Mouse (Mus musculus): ENCODE measurements around the gene Dot1l. TPM values are rescaled to one million over a fixed set of nuclear protein-coding genes. Genes with fewer than 3 reads are reported as not detected.

The Dot1l gene
- polyA plus RNA-seq, 1 experiment: 43.0 TPM

DNA sequence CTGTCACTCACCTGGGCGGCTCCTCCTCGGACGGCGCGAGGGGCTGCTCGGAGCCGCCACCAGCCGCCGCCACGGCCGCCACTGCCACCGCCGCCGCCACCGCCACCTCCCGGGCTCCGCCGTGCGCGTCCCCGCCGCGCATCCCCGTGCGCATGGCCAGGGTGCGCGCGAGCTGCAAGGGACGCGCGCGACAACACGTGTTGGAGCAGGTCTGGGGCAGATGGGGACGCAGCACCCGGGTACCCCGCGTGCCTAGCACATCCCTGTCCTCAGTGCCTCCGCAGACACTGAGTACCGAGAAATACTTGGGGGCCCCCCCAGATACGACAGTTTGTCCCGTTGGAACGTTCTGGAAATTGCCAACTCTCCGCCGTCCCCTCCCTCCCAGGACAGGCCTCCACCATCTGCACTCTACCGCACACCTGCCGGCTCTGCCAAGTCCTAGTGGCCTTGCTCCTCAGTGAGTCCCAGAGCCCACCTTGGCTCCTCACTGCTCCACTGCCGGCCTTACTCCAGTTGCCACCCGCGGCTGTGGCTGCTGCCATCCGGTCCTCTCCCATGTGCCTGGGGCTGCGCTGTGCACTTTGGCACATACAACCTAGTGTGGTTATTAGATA, 89.0 kb downstream of the Dot1l start, which contains the start of gene Lingo3:
Gene Lingo3, minus strand, starts transcription at position 109 of the 617 bp plus-strand sequence.
- DNase-seq: no peak
- Histone ChIP-seq H3K4me1 (ENCODE audit: control insufficient read depth, insufficient read depth, low read length) (no peaks in the 10 kb centered on the region), H3K4me3 (replicated peaks; ENCODE audit: extremely low read depth, low read depth, low read length) (no peak within 1 kb of the TSS)
- WGBS: 5% methylated on average over 46 of the region's 51 CpGs
- no peak for TF ChIP-seq POLR2A (IDR thresholded peaks at IDR 0.05; ENCODE audit: borderline replicate concordance, extremely low read depth, low read depth, low read length)
- no peak for TF ChIP-seq CTCF (IDR thresholded peaks at IDR 0.05; ENCODE audit: insufficient read depth, low read length)

Other genes starting within 250 kb of the Dot1l start
- 0.08 and 0.11 TPM in 2 replicates for gene Atp8b3, start 216.1 kb upstream of the Dot1l start, polyA plus RNA-seq (2012; rRNA removed)
- 61.8 and 62.7 TPM in 2 replicates for gene Rexo1, start 193.6 kb upstream of the Dot1l start, polyA plus RNA-seq (2012; rRNA removed)
- gene Klf16, start 177.9 kb upstream of the Dot1l start, polyA plus RNA-seq (2012; rRNA removed): 24.8 and 31.5 TPM in 2 replicates
- 191 and 262 TPM in 2 replicates for gene Abhd17a, start 164.9 kb upstream of the Dot1l start, polyA plus RNA-seq (2012; rRNA removed)
- gene Scamp4, start 152.3 kb upstream of the Dot1l start, polyA plus RNA-seq (2012; rRNA removed): 91.4 and 110 TPM in 2 replicates
- 10.0 and 14.1 TPM in 2 replicates for gene Adat3, start 152.3 kb upstream of the Dot1l start, polyA plus RNA-seq (2012; rRNA removed)
- gene Gm49322, start 149.2 kb upstream of the Dot1l start, polyA plus RNA-seq (2012; rRNA removed): 1.6 and 2.2 TPM in 2 replicates
- gene Csnk1g2, start 132.4 kb upstream of the Dot1l start, polyA plus RNA-seq (2012; rRNA removed): 246 and 276 TPM in 2 replicates
- 87.0 and 91.3 TPM in 2 replicates for gene Btbd2, start 98.1 kb upstream of the Dot1l start, polyA plus RNA-seq (2012; rRNA removed)
- 267 and 338 TPM in 2 replicates for gene Mknk2, start 77.1 kb upstream of the Dot1l start, polyA plus RNA-seq (2012; rRNA removed)
- gene Mob3a, start 53.2 kb upstream of the Dot1l start, polyA plus RNA-seq (2012; rRNA removed): 51.5 and 52.4 TPM in 2 replicates
- 61.9 and 70.8 TPM in 2 replicates for gene Izumo4, start 53.0 kb upstream of the Dot1l start, polyA plus RNA-seq (2012; rRNA removed)
- gene Ap3d1, start 12.9 kb upstream of the Dot1l start, polyA plus RNA-seq (2012; rRNA removed): 111 and 136 TPM in 2 replicates
- gene Sf3a2, start 43.0 kb downstream of the Dot1l start, polyA plus RNA-seq (2012; rRNA removed): 35.7 and 38.7 TPM in 2 replicates
- 51.2 and 58.8 TPM in 2 replicates for gene Plekhj1, start 43.4 kb downstream of the Dot1l start, polyA plus RNA-seq (2012; rRNA removed)
- gene Amh, start 50.0 kb downstream of the Dot1l start, polyA plus RNA-seq (2012; rRNA removed): 0.62 and 1.3 TPM in 2 replicates
- 7.7 TPM in 1 of 2 replicates, not detected in the other for gene Jsrp1, start 58.3 kb downstream of the Dot1l start, polyA plus RNA-seq (2012; rRNA removed)
- 804 and 834 TPM in 2 replicates for gene Oaz1, start 71.5 kb downstream of the Dot1l start, polyA plus RNA-seq (2012; rRNA removed)
- gene Lingo3, start 88.8 kb downstream of the Dot1l start, polyA plus RNA-seq (2012; rRNA removed): 0.10 and 0.31 TPM in 2 replicates
- 78.5 and 79.1 TPM in 2 replicates for gene Lsm7, start 100.0 kb downstream of the Dot1l start, polyA plus RNA-seq (2012; rRNA removed)
- 91.7 and 93.9 TPM in 2 replicates for gene Sppl2b, start 100.1 kb downstream of the Dot1l start, polyA plus RNA-seq (2012; rRNA removed)
- gene Tmprss9, start 116.6 kb downstream of the Dot1l start, polyA plus RNA-seq (2012; rRNA removed): 0.06 and 0.07 TPM in 2 replicates
- gene Timm13, start 145.8 kb downstream of the Dot1l start, polyA plus RNA-seq (2012; rRNA removed): 157 and 196 TPM in 2 replicates
- 9.4 and 11.3 TPM in 2 replicates for gene Lmnb2, start 163.0 kb downstream of the Dot1l start, polyA plus RNA-seq (2012; rRNA removed)
- 103 and 120 TPM in 2 replicates for gene Gadd45b, start 174.9 kb downstream of the Dot1l start, polyA plus RNA-seq (2012; rRNA removed)

Data from lung, adult 2 months (tissue).